Mouse (Mus musculus) spleen, adult 2 months (tissue): ENCODE measurements around the gene Zfp626.

Experiments
- CTCF ChIP-seq: fragments of 200-500 bp; IDR thresholded peaks from 2 replicates; pipeline ENCODE4 v1.5.1; 2011; ENCODE audit warnings: mild to moderate bottlenecking, inconsistent platforms; ENCODE audit not compliant: insufficient read depth, insufficient read length, insufficient replicate concordance; ENCODE audit errors: extremely low read depth
- POLR2A ChIP-seq: fragments of 200-500 bp; IDR thresholded peaks from 2 replicates; pipeline ENCODE4 v1.6.1; 2011; ENCODE audit warnings: low read depth, low read length, inconsistent platforms

GRCm38 (mm10) chr7:27834131-27834530, 27.1 kb downstream of the Zfp626 start:
- TF ChIP-seq POLR2A (no peak), CTCF (no peak)
